Mouse (Mus musculus): ENCODE data around the gene Schip1. TPM values are rescaled to one million over a fixed set of nuclear protein-coding genes. Genes with fewer than 3 reads are reported as not detected.

The Schip1 gene
- polyA plus RNA-seq, 1 experiment from 2014 or later = 39.7 TPM

DNA sequence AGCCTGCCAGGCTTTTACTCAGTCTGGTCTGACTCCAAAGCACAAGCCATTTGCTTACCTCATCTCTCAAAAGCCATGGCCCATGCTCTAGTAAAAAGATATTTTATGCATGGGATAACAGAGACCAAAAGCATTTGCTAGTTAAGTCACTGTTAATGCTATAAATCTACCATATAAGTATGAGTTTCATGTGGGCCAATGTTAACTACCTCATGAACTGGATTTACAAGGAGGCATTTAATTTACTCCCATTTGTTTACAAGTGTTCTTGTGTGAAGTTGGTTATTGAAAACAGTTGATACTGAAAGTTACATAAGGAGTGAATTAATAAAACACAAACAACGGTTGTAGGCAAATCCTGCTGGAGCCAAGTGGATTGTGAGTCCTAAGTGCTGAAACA is 95.6 kb downstream of the Schip1 start:
- no peaks in the 10 kb centered on the region for H3K36me3 ChIP-seq
- no peak overlapping the region for H3K27ac ChIP-seq (replicated peaks)
- H3K27me3 ChIP-seq (ENCODE audit: low read depth, poor library complexity, severe bottlenecking) = no peaks in the 10 kb centered on the region
- no peak overlapping the region for H3K4me3 ChIP-seq
- H3K4me1 ChIP-seq = no peaks in the 10 kb centered on the region
- no peaks in the 10 kb centered on the region for H3K9me3 ChIP-seq (replicated peaks)
- 85% methylated on average over 1 of the region's 1 CpGs for WGBS
- DNase-seq (ENCODE audit: low spot score) = no peak

DNA sequence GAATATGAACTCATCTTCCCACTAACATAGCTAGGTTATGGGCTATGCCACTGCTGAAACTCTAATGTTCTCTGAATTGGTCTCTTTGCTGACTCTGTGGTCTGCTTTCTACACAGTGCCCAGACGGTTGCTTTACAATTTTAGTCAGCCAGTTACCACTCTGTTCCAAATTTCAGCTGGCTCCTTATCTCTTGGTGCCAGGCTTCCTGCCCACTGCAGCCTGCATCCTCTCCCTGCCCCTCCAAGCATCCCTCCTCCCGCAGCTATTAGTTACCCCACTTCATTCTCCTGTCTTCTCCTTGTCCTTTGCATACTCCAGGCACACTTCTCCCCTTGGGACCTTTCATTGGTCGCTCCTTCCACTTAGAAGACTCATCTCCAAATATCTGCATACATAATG is 96.2 kb downstream of the Schip1 start:
- no peaks in the 10 kb centered on the region for H3K4me1 ChIP-seq
- 73% methylated on average over 3 of the region's 3 CpGs for WGBS
- no peaks in the 10 kb centered on the region for H3K27me3 ChIP-seq (ENCODE audit: low read depth, poor library complexity, severe bottlenecking)
- no peak for DNase-seq (ENCODE audit: low spot score)
- H3K27ac ChIP-seq (replicated peaks) = no peak overlapping the region
- no peak overlapping the region for H3K4me3 ChIP-seq
- H3K36me3 ChIP-seq = no peaks in the 10 kb centered on the region
- no peaks in the 10 kb centered on the region for H3K9me3 ChIP-seq (replicated peaks)

DNA sequence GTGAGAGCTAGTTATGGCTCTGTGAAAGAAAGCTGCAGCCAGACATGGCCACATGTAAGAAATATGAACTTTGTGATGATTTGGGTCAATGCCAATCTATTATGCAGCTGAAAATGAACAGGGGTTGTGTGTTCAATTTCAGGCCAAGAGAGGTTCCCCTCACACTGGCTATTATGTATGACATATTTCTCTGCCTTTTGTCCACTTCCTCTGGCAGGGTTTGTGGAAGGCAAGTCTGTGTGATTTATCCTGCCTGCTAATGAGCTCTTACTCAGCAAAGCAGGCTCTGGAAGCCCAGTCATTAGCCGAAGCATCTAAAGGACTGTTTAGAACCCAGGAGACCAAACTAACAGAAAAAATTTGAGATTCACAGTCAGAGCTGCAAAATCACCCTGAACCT is 113.6 kb downstream of the Schip1 start:
- WGBS = 86% methylated on average over 1 of the region's 1 CpGs
- no peaks in the 10 kb centered on the region for H3K9me3 ChIP-seq (replicated peaks)
- no peak overlapping the region for H3K4me3 ChIP-seq
- H3K4me1 ChIP-seq = no peaks in the 10 kb centered on the region
- DNase-seq (ENCODE audit: low spot score) = no peak
- H3K27me3 ChIP-seq (ENCODE audit: low read depth, poor library complexity, severe bottlenecking) = no peaks in the 10 kb centered on the region
- no peaks in the 10 kb centered on the region for H3K36me3 ChIP-seq
- H3K27ac ChIP-seq (replicated peaks) = no peak overlapping the region

DNA sequence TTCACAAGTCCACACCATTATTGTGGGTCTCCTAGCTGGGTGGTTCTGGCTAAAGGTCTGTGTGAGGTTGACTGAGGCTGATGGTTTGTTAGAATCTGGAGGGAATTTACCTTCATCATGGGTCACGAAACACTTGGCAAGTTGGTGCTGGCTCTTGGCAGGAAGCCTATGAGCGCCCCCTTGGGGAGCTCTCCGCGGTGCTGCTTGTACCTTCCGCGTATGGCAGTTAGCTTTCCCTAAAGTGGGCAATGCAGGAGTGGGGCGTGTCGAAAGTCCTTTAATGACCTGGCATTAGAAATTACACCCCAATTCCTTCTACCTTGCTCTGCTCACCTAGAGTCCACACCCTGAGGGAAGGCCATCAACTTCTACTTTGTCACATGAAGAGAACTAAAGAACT is 122.9 kb downstream of the Schip1 start:
- Histone ChIP-seq H3K9me3 (replicated peaks) (no peaks in the 10 kb centered on the region), H3K27ac (replicated peaks) (no peak overlapping the region), H3K4me1 (no peaks in the 10 kb centered on the region), H3K27me3 (ENCODE audit: low read depth, poor library complexity, severe bottlenecking) (no peaks in the 10 kb centered on the region), H3K36me3 (no peaks in the 10 kb centered on the region), H3K4me3 (no peak overlapping the region)
- WGBS = 64% methylated on average over 8 of the region's 8 CpGs
- no peak for DNase-seq (ENCODE audit: low spot score)

- Histone ChIP-seq H3K4me1 (no peaks in the 10 kb centered on the region), H3K27me3 (ENCODE audit: low read depth, poor library complexity, severe bottlenecking) (no peaks in the 10 kb centered on the region), H3K36me3 (no peaks in the 10 kb centered on the region), H3K9me3 (replicated peaks) (no peaks in the 10 kb centered on the region), H3K4me3 (no peak overlapping the region), H3K27ac (replicated peaks) (no peak overlapping the region)
- 83% methylated on average over 2 of the region's 2 CpGs for WGBS
- DNase-seq (ENCODE audit: low spot score) = no peak
These were observed 124.5 kb downstream of the Schip1 start for GRCm38 (mm10) chr3:68189100-68189499.

- Histone ChIP-seq H3K4me1 (peaks cover 5% of the 10 kb centered on the region), H3K36me3 (no peaks in the 10 kb centered on the region), H3K27ac (replicated peaks) (no peak overlapping the region), H3K27me3 (ENCODE audit: low read depth, poor library complexity, severe bottlenecking) (no peaks in the 10 kb centered on the region), H3K4me3 (no peak overlapping the region), H3K9me3 (replicated peaks) (no peaks in the 10 kb centered on the region)
- no peak for DNase-seq (ENCODE audit: low spot score)
- 83% methylated on average over 1 of the region's 1 CpGs for WGBS
These were observed 132.3 kb downstream of the Schip1 start for GRCm38 (mm10) chr3:68196933-68197332.

DNA sequence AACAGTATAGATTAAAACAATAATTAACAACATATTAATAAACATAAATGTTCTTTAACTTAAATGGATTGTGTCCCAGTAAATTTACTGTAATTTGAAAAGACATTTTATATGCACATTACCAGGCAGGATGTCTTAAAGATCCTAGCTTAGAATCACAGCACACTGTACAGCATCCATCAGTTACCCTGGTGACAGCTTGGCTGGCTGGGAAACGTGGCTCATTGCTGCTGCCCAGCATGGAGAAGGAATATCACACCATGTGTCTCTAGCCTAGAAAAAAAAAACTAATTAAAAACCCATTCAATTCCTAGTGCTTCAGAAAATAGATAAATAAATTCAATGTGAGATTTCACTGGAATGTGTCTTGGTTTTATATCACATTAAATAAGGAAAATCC is 136.6 kb downstream of the Schip1 start:
- no peak for DNase-seq (ENCODE audit: low spot score)

GRCm38 (mm10) chr3:68202162-68202902 is 137.7 kb downstream of the Schip1 start:
- Histone ChIP-seq H3K4me1 (peaks cover 18% of the 10 kb centered on the region), H3K27ac (replicated peaks) (peak overlapping the region; percentile 49), H3K9me3 (replicated peaks) (no peaks in the 10 kb centered on the region), H3K27me3 (ENCODE audit: low read depth, poor library complexity, severe bottlenecking) (no peaks in the 10 kb centered on the region), H3K36me3 (no peaks in the 10 kb centered on the region), H3K4me3 (no peak overlapping the region)
- DNase-seq (ENCODE audit: low spot score) = no peak
- WGBS = 47% methylated on average over 4 of the region's 4 CpGs

More for the DNA sequence above, 136.6 kb downstream of the Schip1 start:
- Histone ChIP-seq H3K36me3 (no peaks in the 10 kb centered on the region), H3K27ac (replicated peaks) (no peak overlapping the region), H3K4me1 (peaks cover 18% of the 10 kb centered on the region), H3K9me3 (replicated peaks) (no peaks in the 10 kb centered on the region), H3K27me3 (ENCODE audit: low read depth, poor library complexity, severe bottlenecking) (no peaks in the 10 kb centered on the region), H3K4me3 (no peak overlapping the region)
- 76% methylated on average over 1 of the region's 1 CpGs for WGBS

DNA sequence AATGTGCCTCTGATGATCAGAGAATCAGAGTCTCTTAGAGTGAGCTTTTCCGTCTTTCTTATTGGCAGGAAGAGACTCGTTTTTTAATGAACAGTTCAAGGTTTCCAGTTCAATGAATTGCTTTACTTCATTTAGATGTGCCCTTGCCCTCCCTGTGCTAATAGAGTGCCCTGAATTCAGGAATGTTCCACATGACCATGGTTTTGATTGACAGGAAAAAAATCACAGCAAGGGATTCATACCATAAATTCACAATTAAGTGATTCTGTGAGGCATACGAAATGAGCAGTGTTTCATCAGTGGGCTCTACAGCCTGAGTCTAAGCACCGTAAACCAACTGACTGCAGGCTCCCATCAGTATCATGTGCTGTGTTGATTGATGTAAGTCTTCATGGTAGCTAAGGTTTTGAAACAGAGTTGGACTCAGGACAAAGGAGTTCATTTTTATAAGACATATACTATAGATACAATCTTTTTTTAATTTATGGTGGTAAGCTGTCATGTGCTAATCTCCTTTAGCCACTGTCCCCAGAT is 139.4 kb downstream of the Schip1 start:
- peaks cover 18% of the 10 kb centered on the region for H3K4me1 ChIP-seq
- H3K27ac ChIP-seq (replicated peaks) = no peak overlapping the region
- WGBS = 80% methylated on average over 4 of the region's 4 CpGs
- no peaks in the 10 kb centered on the region for H3K9me3 ChIP-seq (replicated peaks)
- H3K4me3 ChIP-seq = no peak overlapping the region
- no peak for DNase-seq (ENCODE audit: low spot score)
- H3K36me3 ChIP-seq = no peaks in the 10 kb centered on the region
- H3K27me3 ChIP-seq (ENCODE audit: low read depth, poor library complexity, severe bottlenecking) = no peaks in the 10 kb centered on the region

GRCm38 (mm10) chr3:68210422-68210821 is 145.8 kb downstream of the Schip1 start:
- WGBS = 87% methylated on average over 4 of the region's 4 CpGs
- H3K9me3 ChIP-seq (replicated peaks) = no peaks in the 10 kb centered on the region
- no peak overlapping the region for H3K4me3 ChIP-seq
- H3K4me1 ChIP-seq = no peaks in the 10 kb centered on the region
- no peaks in the 10 kb centered on the region for H3K27me3 ChIP-seq (ENCODE audit: low read depth, poor library complexity, severe bottlenecking)
- H3K27ac ChIP-seq (replicated peaks) = no peak overlapping the region
- DNase-seq (ENCODE audit: low spot score) = no peak
- no peaks in the 10 kb centered on the region for H3K36me3 ChIP-seq

GRCm38 (mm10) chr3:68221452-68221851 is 156.8 kb downstream of the Schip1 start:
- DNase-seq (ENCODE audit: low spot score) = no peak
- Histone ChIP-seq H3K4me1 (no peaks in the 10 kb centered on the region), H3K36me3 (no peaks in the 10 kb centered on the region), H3K4me3 (no peak overlapping the region), H3K9me3 (replicated peaks) (no peaks in the 10 kb centered on the region), H3K27ac (replicated peaks) (no peak overlapping the region), H3K27me3 (ENCODE audit: low read depth, poor library complexity, severe bottlenecking) (no peaks in the 10 kb centered on the region)
- 93% methylated on average over 3 of the region's 3 CpGs for WGBS

GRCm38 (mm10) chr3:68239887-68240286 is 175.3 kb downstream of the Schip1 start:
- H3K9me3 ChIP-seq (replicated peaks) = no peaks in the 10 kb centered on the region
- H3K36me3 ChIP-seq = no peaks in the 10 kb centered on the region
- DNase-seq (ENCODE audit: low spot score) = no peak
- H3K27me3 ChIP-seq (ENCODE audit: low read depth, poor library complexity, severe bottlenecking) = no peaks in the 10 kb centered on the region
- no peaks in the 10 kb centered on the region for H3K4me1 ChIP-seq
- no peak overlapping the region for H3K27ac ChIP-seq (replicated peaks)
- 91% methylated on average over 2 of the region's 2 CpGs for WGBS
- H3K4me3 ChIP-seq = no peak overlapping the region

DNA sequence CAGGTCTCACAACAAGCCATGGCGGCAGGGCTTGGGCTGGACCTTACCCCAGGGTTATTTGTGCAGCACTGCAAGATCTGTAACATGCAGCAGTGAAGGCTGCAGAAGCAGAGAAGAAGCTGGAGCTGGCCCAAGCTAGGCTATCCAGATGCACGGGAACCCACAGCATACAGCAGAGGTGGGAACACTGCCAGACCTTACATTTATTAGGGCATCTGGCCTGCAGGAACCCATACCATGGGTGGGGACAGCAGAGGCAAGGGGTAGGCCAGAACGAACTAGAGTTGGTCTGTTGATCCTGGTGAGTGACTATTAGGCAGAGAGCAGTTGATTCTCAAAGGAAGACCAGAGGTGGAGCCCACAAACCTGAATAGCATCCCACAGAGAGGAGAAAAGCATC is 178.6 kb downstream of the Schip1 start:
- H3K9me3 ChIP-seq (replicated peaks) = no peaks in the 10 kb centered on the region
- H3K4me1 ChIP-seq = no peaks in the 10 kb centered on the region
- H3K27me3 ChIP-seq (ENCODE audit: low read depth, poor library complexity, severe bottlenecking) = no peaks in the 10 kb centered on the region
- H3K36me3 ChIP-seq = no peaks in the 10 kb centered on the region
- no peak overlapping the region for H3K4me3 ChIP-seq
- 76% methylated on average over 3 of the region's 3 CpGs for WGBS
- H3K27ac ChIP-seq (replicated peaks) = no peak overlapping the region
- DNase-seq (ENCODE audit: low spot score) = no peak
